Mouse (Mus musculus): Measurements from ENCODE around the gene Disp2.

Gene Disp2

GRCm38 (mm10) chr2:118841186-118841585, 61.7 kb downstream of the Disp2 start:
- no peak for DNase-seq (ENCODE audit: low read depth in 2 of 2, low spot score in 2 of 2)

DNA sequence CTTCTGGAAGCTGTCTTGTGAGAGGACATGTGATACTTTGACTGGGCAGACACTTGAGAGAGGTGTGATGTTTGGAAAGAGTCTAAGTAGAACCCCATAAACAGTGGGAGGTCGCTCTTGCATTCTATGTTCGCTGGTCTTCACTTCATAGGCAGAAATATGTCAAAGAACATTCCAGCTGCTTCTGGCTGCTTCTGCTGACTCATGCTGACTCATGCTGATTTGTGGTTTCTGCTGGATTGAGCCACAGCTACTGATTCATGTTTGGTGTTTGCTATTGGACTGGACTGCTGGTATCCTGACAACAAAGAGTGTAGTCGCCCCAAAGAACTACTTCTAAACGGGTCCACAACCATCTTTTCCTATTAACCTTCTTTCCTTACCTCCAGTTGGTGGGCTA, 62.3 kb downstream of the Disp2 start:
- no peak for DNase-seq (ENCODE audit: low read depth in 2 of 2, low spot score in 2 of 2)

- DNase-seq (ENCODE audit: low read depth in 2 of 2, low spot score in 2 of 2): no peak
Observed at GRCm38 (mm10) chr2:118844427-118844826, 64.9 kb downstream of the Disp2 start.

DNA sequence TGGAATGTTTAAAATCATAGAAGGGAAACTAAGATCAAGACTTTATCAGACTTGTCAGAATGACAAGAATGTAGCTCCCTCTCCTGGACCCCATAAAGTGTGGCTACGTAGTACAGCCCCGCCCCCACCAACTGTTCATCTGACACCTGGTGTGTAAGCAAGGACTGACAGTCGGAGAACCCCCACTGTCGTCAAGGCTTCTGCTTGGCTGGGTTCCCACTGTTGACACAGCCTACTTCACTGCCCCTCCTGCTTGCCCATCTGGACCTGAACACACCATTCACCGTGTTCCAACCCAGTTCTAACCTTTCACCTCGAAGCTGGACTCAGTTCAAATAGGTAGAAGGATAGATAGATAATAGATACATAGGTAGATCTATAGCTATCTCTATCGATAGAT, 66.7 kb downstream of the Disp2 start:
- no peak for DNase-seq (ENCODE audit: low read depth in 2 of 2, low spot score in 2 of 2)

GRCm38 (mm10) chr2:118851756-118852155, 72.2 kb downstream of the Disp2 start:
- no peak for DNase-seq (ENCODE audit: low read depth in 2 of 2, low spot score in 2 of 2)

Measured in CD8-positive naive resting alpha-beta T cell, adult 2 months (primary cell).